Mouse (Mus musculus): ENCODE results near the gene Gm35549.

- TF ChIP-seq POLR2A (IDR thresholded peaks at IDR 0.05; ENCODE audit: borderline replicate concordance, control insufficient read depth, low read depth, low read length) = no peak
- TF ChIP-seq CTCF (IDR thresholded peaks at IDR 0.05; ENCODE audit: control insufficient read depth, insufficient read depth, low read length) = no peak
Observed at GRCm38 (mm10) chr9:122856716-122857115, 12.9 kb upstream of the Gm35549 start.
